Mouse (Mus musculus) thymus, postnatal 0 days (tissue): ENCODE measurements around the gene Skiv2l. TPM values are rescaled to one million over a fixed set of nuclear protein-coding genes. Genes with fewer than 3 reads are reported as not detected.

Source experiments
- DNase-seq: peaks from one replicate; pipeline ENCODE4 v3.0.0-alpha.2; 2015; ENCODE audit warnings: low spot score
- polyA plus RNA-seq: library from polyadenylated mRNA; unstranded; fragments of >200 nt; fragmentation: Nextera tagmentation; extraction: Ambion mirVana; gene quantifications from 2 replicates; pipeline ENCODE4 v1.2.1, GENCODE M21; 2015

Skiv2l gene
- 49.7 and 50.1 TPM in 2 replicates for polyA plus RNA-seq

- DNase-seq: peak; percentile 99
Observed at GRCm38 (mm10) chr17:34849722-34850516, at the start of gene Skiv2l, which contains the start of gene Nelfe. Gene Skiv2l, minus strand, starts transcription at chr17:34850210. Gene Nelfe, plus strand, starts transcription at chr17:34850391.

DNA sequence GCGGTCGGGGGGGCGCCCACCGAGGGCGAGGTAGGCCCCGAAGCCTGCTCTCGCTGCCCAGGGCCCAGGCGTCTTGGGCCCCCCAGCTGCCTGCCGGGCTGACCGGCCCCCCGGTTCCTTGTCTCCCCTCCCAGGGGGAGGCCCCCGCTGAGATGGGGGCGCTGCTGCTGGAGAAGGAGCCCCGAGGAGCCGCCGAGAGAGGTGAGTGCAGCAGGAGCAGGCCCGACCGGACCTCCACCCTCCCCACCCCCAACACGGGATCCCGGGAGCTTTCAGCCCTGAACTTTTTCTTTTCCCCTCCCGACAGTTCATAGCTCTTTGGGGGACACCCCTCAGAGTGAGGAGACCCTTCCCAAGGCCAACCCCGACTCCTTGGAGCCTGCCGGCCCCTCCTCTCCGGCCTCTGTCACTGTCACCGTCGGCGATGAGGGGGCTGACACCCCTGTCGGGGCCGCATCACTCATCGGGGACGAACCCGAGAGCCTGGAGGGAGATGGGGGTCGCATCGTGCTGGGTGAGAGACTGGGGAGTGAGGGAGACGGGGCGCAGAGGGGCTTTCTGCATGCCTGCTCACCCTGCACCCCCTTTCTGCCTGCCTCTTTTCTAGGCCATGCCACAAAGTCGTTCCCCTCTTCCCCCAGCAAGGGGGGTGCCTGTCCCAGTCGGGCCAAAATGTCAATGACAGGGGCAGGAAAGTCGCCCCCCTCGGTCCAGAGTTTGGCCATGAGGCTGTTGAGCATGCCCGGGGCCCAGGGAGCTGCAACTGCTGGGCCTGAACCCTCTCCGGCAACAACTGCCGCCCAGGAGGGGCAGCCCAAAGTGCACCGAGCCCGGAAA, 49.3 kb upstream of the Skiv2l start:
- peak; percentile 47 for DNase-seq

DNA sequence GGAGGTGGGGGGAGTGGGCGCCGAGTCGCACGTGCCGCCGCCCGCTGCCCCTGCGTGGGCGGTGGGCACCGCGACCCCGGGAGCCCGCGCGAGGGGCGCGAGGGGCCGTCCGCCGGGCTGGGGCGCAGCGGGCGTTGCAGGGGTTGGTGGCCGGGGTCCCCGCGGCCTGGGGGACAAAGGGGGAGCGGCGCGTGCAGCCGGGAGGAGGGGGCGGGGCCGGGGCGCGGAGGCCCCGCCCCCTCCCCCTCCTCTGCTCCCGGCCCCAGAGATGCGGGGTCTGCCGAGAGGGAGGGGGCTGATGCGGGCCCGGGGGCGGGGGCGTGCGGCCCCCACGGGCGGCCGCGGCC, 48.7 kb upstream of the Skiv2l start:
- DNase-seq: no peak

DNA sequence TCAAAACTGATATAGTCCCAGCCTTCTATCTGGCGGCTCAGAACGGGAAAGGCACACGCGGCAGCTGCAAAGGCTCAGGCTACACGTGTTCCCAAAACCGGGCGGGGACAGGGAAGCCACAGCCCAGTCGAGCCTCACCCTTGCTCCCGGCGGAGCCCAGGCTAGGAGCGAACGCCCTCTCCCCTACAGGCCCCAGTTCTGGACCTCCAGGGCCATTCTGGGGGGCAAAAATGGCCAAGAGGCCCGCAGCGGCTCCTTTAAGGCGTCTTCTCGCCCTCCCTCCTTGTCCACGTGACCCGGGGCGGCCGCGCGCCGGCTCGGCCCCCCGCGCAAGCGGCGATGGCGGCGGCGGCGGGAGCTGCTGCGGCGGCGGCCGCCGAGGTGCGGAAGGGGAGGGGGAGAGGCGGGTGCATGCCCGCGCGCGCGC, 48.2 kb upstream of the Skiv2l start, which contains the start of the genes C2 and Ehmt2:
C2 (minus strand) TSS at position 106 of the 427 bp plus-strand sequence.
Ehmt2 (plus strand) TSS at position 310 of the 427 bp plus-strand sequence.
- DNase-seq: peak; percentile 78

- peak; percentile 4 for DNase-seq
Observed at GRCm38 (mm10) chr17:34897373-34898159, 47.6 kb upstream of the Skiv2l start.

GRCm38 (mm10) chr17:34896366-34896765, 46.4 kb upstream of the Skiv2l start:
- DNase-seq: peak; percentile 52

DNA sequence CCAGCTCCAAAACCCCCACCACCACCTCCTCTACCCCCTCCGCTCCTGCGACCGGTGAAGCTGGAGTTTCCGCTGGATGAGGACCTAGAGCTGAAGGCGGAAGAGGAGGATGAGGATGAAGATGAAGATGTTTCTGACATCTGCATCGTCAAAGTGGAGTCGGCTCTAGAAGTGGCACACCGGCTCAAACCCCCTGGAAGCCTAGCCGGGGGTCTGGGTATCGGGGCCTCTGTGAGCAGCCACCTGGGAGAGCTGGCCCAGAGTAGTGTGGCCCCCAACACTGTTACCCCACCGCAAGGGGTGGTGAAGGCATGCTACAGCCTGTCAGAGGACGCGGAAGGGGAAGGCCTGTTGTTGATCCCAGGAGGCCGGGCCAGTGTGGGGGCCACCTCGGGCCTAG, 45.7 kb upstream of the Skiv2l start:
- peak; percentile 6 for DNase-seq

DNA sequence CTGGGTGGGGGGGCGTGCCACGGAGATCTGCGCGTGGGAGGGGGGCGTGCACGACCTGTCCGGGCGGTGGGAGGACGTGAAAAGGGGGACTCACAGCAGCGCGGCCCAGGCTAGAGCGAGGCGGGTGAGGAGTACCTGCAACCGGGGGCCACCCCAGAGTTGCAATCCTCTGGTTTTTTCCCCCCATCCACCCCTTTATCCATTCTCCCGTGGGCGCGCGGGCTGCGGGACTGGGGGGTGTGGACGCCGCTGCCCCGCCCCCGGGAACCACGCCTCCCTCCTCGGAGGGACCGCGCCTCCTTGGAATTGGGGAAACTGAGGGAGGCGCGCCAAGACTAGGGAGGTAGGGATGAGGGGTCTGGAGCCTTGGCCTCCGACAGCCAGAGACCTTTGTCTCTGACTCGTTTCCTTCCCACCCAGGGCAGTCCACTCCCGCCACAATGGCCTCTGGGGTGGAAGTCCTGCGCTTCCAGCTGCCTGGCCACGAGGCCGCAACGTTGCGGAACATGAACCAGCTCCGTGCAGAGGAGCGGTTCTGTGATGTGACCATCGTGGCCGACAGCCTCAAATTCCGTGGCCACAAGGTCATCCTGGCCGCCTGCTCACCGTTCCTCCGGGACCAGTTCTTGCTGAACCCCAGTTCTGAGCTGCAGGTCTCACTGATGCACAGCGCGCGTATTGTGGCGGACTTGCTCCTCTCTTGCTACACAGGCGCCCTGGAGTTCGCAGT, 45.0 kb upstream of the Skiv2l start:
- no peak for DNase-seq

- peak; percentile 95 for DNase-seq
Observed at GRCm38 (mm10) chr17:34894074-34894597, 44.1 kb upstream of the Skiv2l start.

- no peak for DNase-seq
Observed at GRCm38 (mm10) chr17:34893072-34893824, 43.2 kb upstream of the Skiv2l start.

- DNase-seq: no peak
Observed at GRCm38 (mm10) chr17:34891377-34891776, 41.4 kb upstream of the Skiv2l start.

DNA sequence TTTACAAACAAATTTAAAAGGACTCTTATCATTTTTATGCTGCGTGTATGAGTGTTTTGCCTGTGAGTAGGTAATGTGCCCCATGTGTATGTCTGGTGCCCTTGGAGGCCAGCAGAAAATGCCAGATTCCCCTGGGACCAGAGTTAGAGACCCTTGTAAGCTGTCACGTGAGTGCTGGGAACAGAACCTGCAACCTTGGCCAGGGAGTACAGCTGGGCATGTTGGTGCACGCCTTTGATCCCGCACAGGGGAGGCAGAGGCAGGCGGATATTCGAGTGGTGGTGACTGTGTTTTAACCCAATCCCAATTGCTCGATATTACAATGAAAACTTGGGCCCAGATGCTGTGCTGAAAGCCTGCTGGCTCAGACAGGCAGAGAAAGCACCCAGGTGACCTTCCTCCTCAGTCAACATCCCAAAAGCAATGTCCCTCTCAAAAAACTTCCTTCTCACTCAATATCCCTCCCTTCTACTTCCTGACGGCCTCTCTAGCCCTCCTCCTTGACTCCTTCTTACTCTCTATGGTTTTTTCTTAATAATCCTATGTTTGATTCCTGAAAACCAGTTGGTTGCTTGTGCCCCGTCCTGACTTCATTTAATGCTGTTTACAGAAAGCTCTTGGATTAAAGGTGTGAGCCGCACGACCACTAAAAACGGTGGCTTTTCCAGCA, 40.2 kb upstream of the Skiv2l start:
- DNase-seq: no peak

DNA sequence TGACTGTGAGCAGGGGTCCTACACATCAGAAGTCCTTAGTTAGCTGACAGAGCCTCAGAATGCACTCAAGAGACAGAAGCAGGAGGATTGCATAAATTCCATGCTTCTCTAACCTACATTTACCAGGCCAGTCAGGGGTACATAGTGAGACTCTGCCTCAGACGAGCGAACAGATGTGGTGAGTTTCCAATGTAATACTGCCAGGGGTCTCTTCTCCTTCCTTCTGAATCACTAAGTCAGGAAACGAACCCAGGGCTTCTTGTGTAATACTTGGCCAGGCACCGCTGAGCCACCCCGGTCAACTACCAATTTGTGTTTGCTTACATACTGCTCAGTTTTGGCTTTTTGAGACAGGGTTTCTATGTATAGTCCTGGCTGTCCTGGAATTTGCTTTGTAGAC, 37.9 kb upstream of the Skiv2l start:
- DNase-seq: no peak

DNA sequence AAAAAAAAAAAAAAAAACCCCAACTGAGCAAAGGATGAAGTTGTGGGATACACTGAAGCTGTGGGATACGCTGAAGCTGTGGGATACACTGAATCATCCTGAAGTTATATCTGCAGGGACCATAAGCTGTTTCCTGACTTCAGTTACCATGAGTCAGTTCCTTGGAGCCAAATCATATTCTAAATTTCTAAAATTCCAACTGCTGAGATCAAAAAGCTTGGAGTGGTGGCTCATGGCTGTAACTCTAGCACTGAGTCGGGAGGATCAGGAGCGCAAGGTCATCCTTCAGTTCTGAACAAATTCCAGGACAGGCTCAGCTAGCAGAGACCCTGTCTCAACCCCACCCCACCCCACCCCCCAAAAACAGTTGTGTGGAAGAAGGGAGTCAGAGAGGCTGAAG, 35.6 kb upstream of the Skiv2l start:
- DNase-seq: no peak

DNA sequence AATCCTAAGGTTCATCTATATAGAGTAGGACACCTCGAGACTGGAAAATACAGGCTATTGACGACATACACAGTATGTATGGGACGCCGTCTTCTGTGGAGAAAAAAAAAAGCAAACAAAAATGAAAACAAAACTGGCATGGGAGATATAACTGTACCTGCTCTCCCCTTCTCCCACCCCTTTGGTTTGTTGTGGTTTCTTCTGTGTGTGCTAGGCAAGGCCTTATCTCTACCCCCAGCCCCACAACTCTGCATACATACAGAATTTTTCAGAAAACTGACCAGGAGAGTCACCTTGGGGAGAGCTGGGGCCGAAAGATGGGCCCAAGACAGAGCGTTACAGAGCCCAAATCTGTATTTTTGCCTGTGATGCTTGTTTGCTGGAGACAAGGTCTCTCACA, 34.7 kb upstream of the Skiv2l start:
- no peak for DNase-seq

GRCm38 (mm10) chr17:34883332-34883731, 33.3 kb upstream of the Skiv2l start:
- no peak for DNase-seq

GRCm38 (mm10) chr17:34881683-34882310, 31.8 kb upstream of the Skiv2l start, which contains the start of gene Gm20547:
Gene Gm20547, minus strand, starts transcription at chr17:34882042.
- no peak for DNase-seq

DNA sequence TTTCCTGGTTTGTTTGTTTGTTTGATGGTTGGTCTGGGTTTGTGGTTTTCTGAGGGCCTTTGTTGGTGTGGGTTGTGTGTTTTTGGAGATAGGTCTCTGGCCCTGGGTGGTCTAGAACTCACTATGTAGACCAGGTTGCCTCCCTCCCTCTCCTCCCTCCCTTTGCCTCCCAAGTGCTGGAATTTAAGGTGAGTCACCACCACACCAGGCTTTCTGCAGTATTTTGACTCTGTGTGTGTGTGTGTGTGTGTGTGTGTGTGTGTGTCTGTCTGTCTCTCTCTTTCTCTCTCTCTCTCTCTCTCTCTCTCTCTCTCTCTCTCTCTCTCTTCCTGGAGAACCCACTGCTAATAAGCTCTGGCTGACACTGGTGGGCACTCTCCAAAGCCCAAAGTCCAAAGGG, 31.2 kb upstream of the Skiv2l start:
- no peak for DNase-seq
